Mouse (Mus musculus): Measurements from ENCODE around the gene Dnm3. TPM values are rescaled to one million over a fixed set of nuclear protein-coding genes. Genes with fewer than 3 reads are reported as not detected.

Dnm3 gene
- total and polyA plus RNA-seq, 3 experiments: not detected

DNA sequence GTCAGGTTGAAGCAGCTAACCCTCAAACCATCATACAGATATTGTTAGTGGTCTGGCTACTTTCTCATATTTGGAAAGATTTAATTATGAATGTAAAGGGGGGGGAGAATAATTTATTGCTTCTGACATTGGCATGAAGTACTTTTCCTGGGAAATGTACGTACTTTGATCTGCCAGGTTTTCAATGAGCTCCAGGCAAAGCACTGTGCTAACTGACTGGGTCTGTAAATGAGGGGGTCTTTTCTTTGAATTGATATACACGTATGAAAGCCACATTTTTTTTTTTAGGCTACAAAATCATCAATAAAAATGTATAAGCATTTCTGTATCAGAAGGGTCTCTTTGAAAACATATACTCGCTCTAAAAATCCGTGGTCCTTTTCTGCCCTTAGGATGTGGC, 457.1 kb downstream of the Dnm3 start:
- TF ChIP-seq ETS1 (IDR thresholded peaks at IDR 0.05; ENCODE audit: low read depth, low read length) (no peak), USF1 (IDR thresholded peaks at IDR 0.05; ENCODE audit: low read depth, low read length) (no peak), SIN3A (IDR thresholded peaks at IDR 0.05; ENCODE audit: low read length) (no peak), MAFK (IDR thresholded peaks at IDR 0.05; ENCODE audit: borderline replicate concordance, low read depth, low read length) (no peak), CHD2 (IDR thresholded peaks at IDR 0.05; ENCODE audit: low read length) (no peak), CHD1 (IDR thresholded peaks at IDR 0.05; ENCODE audit: low read depth, low read length) (no peak), RCOR1 (IDR thresholded peaks at IDR 0.05; ENCODE audit: low read depth, low read length) (no peak), MAX (IDR thresholded peaks at IDR 0.05; ENCODE audit: low read length) (no peak), ZC3H11A (IDR thresholded peaks at IDR 0.05; ENCODE audit: low read depth, low read length) (no peak), ZNF384 (IDR thresholded peaks at IDR 0.05; ENCODE audit: low read depth, low read length) (no peak), ZKSCAN1 (IDR thresholded peaks at IDR 0.05; ENCODE audit: low read depth, low read length) (no peak), GABPA (IDR thresholded peaks at IDR 0.05; ENCODE audit: low read depth, low read length) (no peak), NRF1 (IDR thresholded peaks at IDR 0.05; ENCODE audit: insufficient read depth, low read depth, low read length, poor library complexity, severe bottlenecking) (no peak), POLR2AphosphoS5 (IDR thresholded peaks at IDR 0.05; ENCODE audit: borderline replicate concordance, low read depth, low read length) (no peak), POLR2A (IDR thresholded peaks at IDR 0.05; ENCODE audit: control insufficient read depth in 1 of 2, insufficient read depth in 1 of 2, low read depth in 1 of 2, low read length in 2 of 2, poor library complexity in 1 of 2) (no peak), JUND (IDR thresholded peaks at IDR 0.05; ENCODE audit: low read depth, low read length) (no peak), USF2 (IDR thresholded peaks at IDR 0.05; ENCODE audit: borderline replicate concordance in 1 of 2, insufficient read depth in 1 of 2, low read depth in 1 of 2, low read length in 2 of 2) (no peak), ZMIZ1 (IDR thresholded peaks at IDR 0.05; ENCODE audit: low read depth, low read length) (no peak)
- DNase-seq (ENCODE audit: low read depth, low spot score): no peak
- Histone ChIP-seq H3K9ac (ENCODE audit: control insufficient read depth, low read depth, low read length, poor library complexity, severe bottlenecking) (no peak overlapping the region), H3K27me3 (ENCODE audit: control insufficient read depth in 1 of 2, insufficient read depth in 2 of 2, low read length in 2 of 2) (peaks cover 2% of the 10 kb centered on the region in 2 experiments; a peak in 3 of 4 replicates), H3K27ac (ENCODE audit: control insufficient read depth, low read depth, low read length) (no peak overlapping the region), H3K36me3 (ENCODE audit: control insufficient read depth in 1 of 2, insufficient read depth in 2 of 2, low read length in 2 of 2) (no peaks in the 10 kb centered on the region), H3K9me3 (replicated peaks; ENCODE audit: insufficient read depth, low read length) (no peaks in the 10 kb centered on the region), H3K4me1 (ENCODE audit: control insufficient read depth in 1 of 2, insufficient read depth in 2 of 2, low read length in 2 of 2) (no peaks in the 10 kb centered on the region), H3K79me2 (ENCODE audit: control insufficient read depth, insufficient read depth, low read length, poor library complexity) (no peaks in the 10 kb centered on the region), H3K4me3 (ENCODE audit: control insufficient read depth in 1 of 2, insufficient read depth in 1 of 2, low read depth in 2 of 2, low read length in 2 of 2) (no peak overlapping the region)

DNA sequence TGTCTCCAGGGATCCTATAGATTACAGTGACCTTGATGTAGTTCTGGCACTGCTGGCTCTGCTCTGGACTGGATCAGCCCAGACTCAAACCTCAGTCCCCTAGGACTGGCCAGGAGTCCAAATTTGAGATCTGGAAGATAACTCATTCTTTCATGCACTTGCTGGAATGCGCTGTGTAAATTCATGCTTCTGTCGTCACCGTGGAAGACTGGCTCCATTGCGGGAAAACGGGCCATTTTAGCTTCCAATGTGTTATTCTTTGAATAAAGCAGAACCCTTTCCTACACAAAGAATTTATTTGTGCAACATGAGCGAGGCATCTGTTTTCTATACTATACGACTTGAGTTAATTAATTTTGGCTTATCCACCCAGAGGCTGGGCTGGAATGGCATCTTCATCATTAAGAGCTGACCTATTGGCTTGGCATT, 457.5 kb downstream of the Dnm3 start:
- DNase-seq (ENCODE audit: low read depth, low spot score): no peak
- H3K27me3 ChIP-seq (ENCODE audit: control insufficient read depth in 1 of 2, insufficient read depth in 2 of 2, low read length in 2 of 2): peaks cover 0 to 2% of the 10 kb centered on the region in 2 experiments; a peak in 3 of 4 replicates
- no peaks in the 10 kb centered on the region for H3K9me3 ChIP-seq (replicated peaks; ENCODE audit: insufficient read depth, low read length)
- no peaks in the 10 kb centered on the region for H3K79me2 ChIP-seq (ENCODE audit: control insufficient read depth, insufficient read depth, low read length, poor library complexity)
- no peaks in the 10 kb centered on the region for H3K4me1 ChIP-seq (ENCODE audit: control insufficient read depth in 1 of 2, insufficient read depth in 2 of 2, low read length in 2 of 2)
- TF ChIP-seq E2F4 (IDR thresholded peaks at IDR 0.05; ENCODE audit: borderline replicate concordance, low read depth, low read length) (no peak), POLR2AphosphoS2 (IDR thresholded peaks at IDR 0.05; ENCODE audit: low read length) (no peak), MYC (IDR thresholded peaks at IDR 0.05; ENCODE audit: low read depth, low read length) (no peak), TCF12 (IDR thresholded peaks at IDR 0.05; ENCODE audit: low read depth, low read length) (no peak)
- no peak overlapping the region for H3K9ac ChIP-seq (ENCODE audit: control insufficient read depth, low read depth, low read length, poor library complexity, severe bottlenecking)
- H3K27ac ChIP-seq (ENCODE audit: control insufficient read depth, low read depth, low read length): no peak overlapping the region
- no peak overlapping the region for H3K4me3 ChIP-seq (ENCODE audit: control insufficient read depth in 1 of 2, insufficient read depth in 1 of 2, low read depth in 2 of 2, low read length in 2 of 2)
- H3K36me3 ChIP-seq (ENCODE audit: control insufficient read depth in 1 of 2, insufficient read depth in 2 of 2, low read length in 2 of 2): no peaks in the 10 kb centered on the region
